Mouse (Mus musculus) leukemia stem cell, adult 10-12 weeks (primary cell): ENCODE data around the gene Sh2d7. TPM values are rescaled to one million over a fixed set of nuclear protein-coding genes. Genes with fewer than 3 reads are reported as not detected.

Source experiments
- polyA plus RNA-seq: library from polyadenylated mRNA; stranded (reverse); fragments of >175 nt; gene quantifications from 2 replicates; pipeline ENCODE4 v1.2.3, GENCODE M21; 2012; ENCODE audit warnings: low replicate concordance

The Sh2d7 gene
- polyA plus RNA-seq, result not detected in 2 replicates

DNA sequence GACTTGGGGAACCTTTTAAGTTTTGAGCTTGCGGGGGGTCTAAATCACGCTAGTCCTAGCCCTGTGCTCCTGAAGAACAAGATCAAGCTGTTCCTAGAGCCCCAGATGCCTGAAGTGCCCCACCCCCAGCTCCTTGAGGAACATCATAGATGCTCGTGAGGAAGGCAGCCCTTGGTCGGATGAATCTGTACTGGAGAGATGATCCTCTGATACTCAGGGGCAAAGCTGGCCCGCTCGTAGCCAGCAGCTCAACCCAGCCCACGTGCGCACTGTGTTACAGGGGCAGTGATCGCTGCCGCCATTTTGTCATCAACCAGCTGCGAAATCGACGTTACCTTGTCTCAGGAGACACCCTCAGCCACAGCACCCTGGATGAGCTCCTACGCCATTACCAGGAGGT lies at the start of gene Sh2d7:
Sh2d7 (plus strand) TSS at position 301 of the 400 bp plus-strand sequence.

DNA sequence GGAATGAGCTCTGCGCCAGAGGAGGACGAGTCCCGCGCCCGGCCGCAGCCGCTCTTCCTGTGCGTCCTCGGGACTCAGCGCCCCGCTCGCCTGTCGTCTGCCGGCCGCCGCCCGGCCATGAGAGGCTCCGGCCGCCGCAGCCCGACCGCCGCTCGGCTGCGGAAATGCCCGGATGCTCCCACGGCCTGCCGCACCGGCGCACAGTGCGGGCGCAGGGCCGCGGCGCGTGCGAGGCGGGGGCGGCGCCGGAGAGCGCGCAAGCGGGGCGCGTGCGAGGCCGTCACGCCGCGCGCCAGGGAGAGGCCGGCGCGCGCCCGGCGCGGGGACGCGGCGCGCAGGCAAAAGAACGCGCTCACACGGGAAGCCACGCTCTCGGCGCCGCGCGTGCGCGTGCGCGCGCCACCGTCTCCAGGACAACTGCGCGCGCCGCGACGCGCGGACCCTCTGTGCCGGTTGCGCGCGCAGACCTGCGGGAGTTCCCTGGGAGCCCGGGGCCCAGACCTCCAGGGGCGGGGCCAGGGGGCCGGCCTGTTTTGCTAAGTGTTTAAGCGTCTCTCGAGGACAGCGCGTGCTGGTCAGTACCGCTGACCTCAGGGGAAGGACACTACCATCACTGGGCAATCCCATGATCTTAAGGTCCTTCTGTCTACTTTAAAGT lies 37.2 kb upstream of the Sh2d7 start, which contains the start of gene Dmxl2:
Dmxl2 (minus strand) TSS at position 174 of the 658 bp plus-strand sequence.

DNA sequence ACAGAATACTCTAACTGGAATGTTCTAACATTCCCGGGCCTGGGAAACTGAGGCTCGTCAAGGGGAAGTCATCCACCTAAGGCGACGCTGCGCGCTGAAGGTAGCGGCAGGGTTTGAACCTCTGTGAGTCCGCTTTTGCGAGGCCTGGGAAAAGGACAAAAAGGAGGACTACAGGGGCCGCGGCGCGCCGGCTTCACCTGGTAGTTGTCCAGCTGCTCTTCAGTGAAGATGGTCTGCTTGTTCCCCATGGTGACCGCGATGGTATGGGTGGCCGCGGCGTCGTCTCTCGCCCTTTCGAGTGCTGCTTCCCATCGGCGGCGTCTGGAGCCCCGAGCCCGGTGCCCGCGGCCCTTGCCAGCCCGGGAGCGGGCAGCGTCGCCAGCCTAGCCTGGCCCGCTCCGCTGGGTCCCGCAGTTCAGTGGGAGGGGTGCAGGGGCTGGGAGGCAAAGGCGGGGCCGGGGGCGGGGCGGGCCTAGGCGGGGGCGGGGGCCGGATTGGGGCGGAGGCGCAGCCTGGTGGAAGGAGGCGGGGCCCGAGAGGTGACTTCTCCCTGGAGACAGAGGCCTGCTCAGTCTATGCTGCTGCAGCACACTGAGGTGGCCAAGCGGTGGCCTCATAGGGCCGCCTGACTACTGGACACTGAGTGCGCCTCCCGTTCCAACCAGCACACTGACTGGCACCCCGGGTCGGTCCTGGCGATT lies 21.1 kb downstream of the Sh2d7 start, which contains the start of gene Cib2:
Cib2 (minus strand) TSS at position 448 of the 701 bp plus-strand sequence.

DNA sequence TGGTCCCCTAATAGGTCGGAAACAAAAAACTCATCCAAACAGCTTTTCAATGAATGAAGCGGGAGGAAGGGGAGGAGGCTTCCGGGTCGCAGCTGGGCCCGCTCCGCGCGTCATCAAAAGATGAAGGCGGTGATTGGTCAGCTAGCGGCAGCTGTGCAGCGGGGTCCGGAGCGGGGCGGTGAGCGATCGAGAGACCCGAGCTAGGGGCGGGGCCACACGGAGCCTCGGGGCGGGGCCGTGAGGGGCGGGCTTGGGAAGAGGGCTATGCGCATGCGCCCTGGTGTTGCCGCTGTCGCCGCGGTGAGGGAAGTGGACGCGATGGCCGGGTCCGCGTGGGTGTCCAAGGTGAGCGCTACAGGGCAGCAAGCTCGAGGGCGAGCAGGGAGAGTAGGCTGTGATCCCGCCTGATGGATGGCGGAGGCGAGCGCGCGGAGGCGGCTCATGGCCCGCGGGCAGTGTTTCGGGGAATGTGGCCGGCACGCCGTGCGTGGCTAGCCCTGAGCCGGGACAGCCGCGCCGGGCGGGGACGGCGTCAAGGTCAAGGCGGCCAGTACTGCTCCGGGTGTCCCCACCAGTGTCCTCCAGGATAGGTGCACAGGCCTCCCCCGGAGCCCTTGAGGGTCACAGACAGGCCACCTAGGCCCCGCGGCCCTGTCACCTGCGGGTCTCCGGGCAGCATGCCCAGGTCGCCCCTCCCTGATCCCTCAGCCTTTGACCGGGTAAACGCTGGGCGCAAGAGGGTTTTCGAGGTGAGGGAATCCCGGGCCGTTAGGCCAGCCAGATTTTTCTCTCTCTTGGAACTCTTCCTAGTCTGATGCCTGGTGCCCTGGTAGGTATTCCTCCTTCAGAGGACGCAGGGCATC lies 47.6 kb downstream of the Sh2d7 start, which contains the start of gene Idh3a:
Idh3a (plus strand) TSS at position 136 of the 863 bp plus-strand sequence.

Other genes with a start within 250 kb of the Sh2d7 start
- gene Dmxl2, start 37.4 kb upstream of the Sh2d7 start, polyA plus RNA-seq, result 0.26 and 0.79 TPM in 2 replicates
- gene Cib2, start 21.2 kb downstream of the Sh2d7 start, polyA plus RNA-seq, result 2.3 and 2.5 TPM in 2 replicates
- 5.7 and 25.3 TPM in 2 replicates for gene Idh3a, start 47.4 kb downstream of the Sh2d7 start, polyA plus RNA-seq
- gene Acsbg1, start 122.9 kb downstream of the Sh2d7 start, polyA plus RNA-seq, result 0.30 and 0.48 TPM in 2 replicates
- 10.8 and 12.0 TPM in 2 replicates for gene Dnaja4, start 159.9 kb downstream of the Sh2d7 start, polyA plus RNA-seq
- 2.3 and 39.0 TPM in 2 replicates for gene Wdr61, start 195.5 kb downstream of the Sh2d7 start, polyA plus RNA-seq
- gene Crabp1, start 225.8 kb downstream of the Sh2d7 start, polyA plus RNA-seq, result not detected in 2 replicates